Mouse (Mus musculus) kidney, adult 2 months (tissue): Measurements from ENCODE around the gene Cep63.

Experiments
- CTCF ChIP-seq: fragments of 200-500 bp; conservative IDR thresholded peaks from 2 replicates; pipeline ENCODE4 v1.5.1; 2011; ENCODE audit warnings: low read depth, mild to moderate bottlenecking, control low read depth, low read length, moderate library complexity, mixed read lengths; ENCODE audit not compliant: insufficient read depth, insufficient read length
- POLR2A ChIP-seq: fragments of 200-500 bp; IDR thresholded peaks from one replicate; pipeline ENCODE4 v1.6.1; 2011; ENCODE audit warnings: low read depth, low read length, control low read depth

DNA sequence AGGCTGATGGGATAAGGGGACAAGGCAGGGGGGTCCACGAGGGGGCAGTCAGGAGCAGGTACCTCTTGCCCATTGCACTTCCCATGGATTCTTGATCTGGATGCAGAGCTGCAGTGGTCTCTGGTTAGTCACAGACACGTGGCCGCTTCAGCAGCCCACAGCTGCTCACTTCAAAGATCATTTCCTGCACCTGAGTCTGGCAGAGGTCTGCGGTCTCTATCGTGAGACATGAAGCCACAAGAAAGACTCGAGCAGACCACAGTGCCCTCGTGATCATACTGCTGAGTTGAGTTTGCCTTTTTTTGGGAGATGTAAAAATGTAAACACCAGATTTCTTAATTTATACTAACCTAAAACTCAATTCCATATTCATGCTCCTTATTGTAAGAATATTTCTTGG lies 86.6 kb downstream of the Cep63 start:
- no peak for TF ChIP-seq CTCF
- no peak for TF ChIP-seq POLR2A
